Mouse (Mus musculus) liver, embryonic 14.5 days (tissue): ENCODE measurements around the gene Cdc42se2.

Experiments used
- CTCF ChIP-seq: IDR thresholded peaks from 2 replicates; pipeline ENCODE4 v1.5.1; 2016; ENCODE audit warnings: antibody characterized with exemption, low read depth, control low read depth
- EP300 ChIP-seq: IDR thresholded peaks from 2 replicates; pipeline ENCODE4 v1.6.1; 2016; ENCODE audit warnings: antibody characterized with exemption, low read depth

- TF ChIP-seq CTCF (no peak), EP300 (no peak)
These were observed 9.2 kb downstream of the Cdc42se2 start for GRCm38 (mm10) chr11:54778131-54778844.
